ENCODE assay signal across 8 mouse cellular contexts in genomic region chr9:81634163-81634562, GRCm38 (mm10). TPM values are rescaled to one million over a fixed set of nuclear protein-coding genes. Genes with fewer than 3 reads are reported as not detected.
DNase-seq lines count a peak whose midpoint lies in the region; ATAC-seq and TF ChIP-seq lines count a peak whose summit lies in the region.

No protein-coding gene starts in this region.

- CTCF ChIA-PET in Patski (lab: Charles Lee) = interaction anchor here (1.2 kb wide), 1 partner anchor 228 kb away, joined by 3 read pairs; no protein-coding TSS in a partner anchor

- in situ Hi-C loops in Patski (cut with MboI; ENCODE audit: low pct_unique_long_range_greater_than_20kb) = loop anchor here (25.0 kb wide), 1 partner anchor 1297 kb away; no protein-coding TSS in a partner anchor

- H3K4me1 ChIP-seq in heart, embryonic 12.5 days (replicated peaks) = peaks cover 3% of the 10 kb centered on the region; the same call in 1 of the 2 replicates
- H3K4me1 ChIP-seq in midbrain, embryonic 16.5 days (ENCODE audit: control insufficient read depth, insufficient read depth, low read length) = peaks cover 17% of the 10 kb centered on the region

- no peak overlapping the region for H3K9ac ChIP-seq in heart, embryonic 12.5 days
- peak overlapping the region; percentile 84 for H3K9ac ChIP-seq in midbrain, embryonic 16.5 days (ENCODE audit: low read depth, low read length)

- no peak for DNase-seq in heart, adult 8-10 months (ENCODE audit: low spot score)
- no peak for DNase-seq in Patski (ENCODE audit: low read depth, low spot score)
- DNase-seq in yolk sac, embryonic 10.5 days (ENCODE audit: low spot score) = no peak
- no peak for DNase-seq in T-cell, adult 2 months (ENCODE audit: low spot score)
- DNase-seq in urinary bladder, postnatal 4 days (ENCODE audit: low spot score in 2 of 2) = no peak

- no peaks in the 10 kb centered on the region for H3K9me3 ChIP-seq in heart, embryonic 12.5 days (replicated peaks)
- no peaks in the 10 kb centered on the region for H3K9me3 ChIP-seq in midbrain, embryonic 16.5 days (replicated peaks; ENCODE audit: control insufficient read depth, low read length, poor library complexity, severe bottlenecking)

- no peaks in the 10 kb centered on the region for H3K36me3 ChIP-seq in heart, embryonic 12.5 days
- H3K36me3 ChIP-seq in midbrain, embryonic 16.5 days (ENCODE audit: control insufficient read depth, insufficient read depth, low read length) = no peaks in the 10 kb centered on the region

- peak overlapping the region; percentile 73 for H3K4me3 ChIP-seq in heart, embryonic 12.5 days
- peak overlapping the region; percentile 85 for H3K4me3 ChIP-seq in midbrain, embryonic 16.5 days (ENCODE audit: low read depth, low read length)

- TF ChIP-seq CTCF in Patski (IDR thresholded peaks at IDR 0.05) = peak; percentile 16

- peaks cover 14% of the 10 kb centered on the region for H3K27me3 ChIP-seq in heart, embryonic 12.5 days (replicated peaks)
- peaks cover 5% of the 10 kb centered on the region for H3K27me3 ChIP-seq in Patski
- H3K27me3 ChIP-seq in midbrain, embryonic 16.5 days (ENCODE audit: control insufficient read depth, insufficient read depth, low read depth, low read length) = peaks cover 17% of the 10 kb centered on the region

- WGBS in heart, embryonic 12.5 days = 1% methylated on average over 10 of the region's 10 CpGs
- WGBS in midbrain, embryonic 16.5 days = under 1% methylated on average over 10 of the region's 10 CpGs

- H3K27ac ChIP-seq in heart, embryonic 12.5 days (ENCODE audit: poor library complexity, severe bottlenecking) = no peak overlapping the region
- no peak overlapping the region; the same call in 1 of the 2 replicates for H3K27ac ChIP-seq in midbrain, embryonic 16.5 days (ENCODE audit: low read length)

- no peak for ATAC-seq in heart, embryonic 12.5 days (ENCODE audit: insufficient number of reproducible peaks, low FRiP score)
- ATAC-seq in Patski = no peak
- 0 out of 2 replicates have a peak, but pooled peaks have one; percentile 3 for ATAC-seq in granulocyte monocyte progenitor cell, adult 5-6 weeks (replicated peaks; ENCODE audit: poor library complexity, severe bottlenecking)
- no peak for ATAC-seq in midbrain, embryonic 16.5 days

- peak overlapping the region; percentile 98 for H3K4me2 ChIP-seq in heart, embryonic 12.5 days
- peak overlapping the region; percentile 99 for H3K4me2 ChIP-seq in midbrain, embryonic 16.5 days (ENCODE audit: low read length)

- POLR2A ChIA-PET in Patski (lab: Charles Lee) = no interaction called here

RNA-seq across cellular contexts. Expression of gene Htr1b, which starts 0.5 kb away (rescaled TPM):
- polyA plus RNA-seq in heart, embryonic 12.5 days (2016; fragmentation: Nextera tagmentation; extraction: Ambion mirVana) = 1.2 and 1.6 TPM in 2 replicates
- under 1 TPM; 0.31 to 0.82 (median 0.35) TPM for total RNA-seq in heart, adult 8-10 months (2022)
- polyA plus RNA-seq in Patski (2021) = 0.87 TPM
- total RNA-seq in granulocyte monocyte progenitor cell, adult 5-6 weeks (2014; fragmentation: Nextera tagmentation) = not detected in 2 replicates
- total RNA-seq in granulocyte monocyte progenitor cell, adult 5-6 weeks (2017) = not detected in 2 replicates
- 5.4 and 7.0 TPM in 2 replicates for polyA plus RNA-seq in midbrain, embryonic 16.5 days (2015; fragmentation: Nextera tagmentation; extraction: Ambion mirVana)
